Mouse (Mus musculus) gastrocnemius, adult 2 months (tissue): ENCODE measurements around the gene Sprr1b. TPM values are rescaled to one million over a fixed set of nuclear protein-coding genes. Genes with fewer than 3 reads are reported as not detected.
"Not testable (repeated sequence)": the region's sequence is repeated elsewhere in the genome, so short reads cannot be mapped to it uniquely, and the experiment has no call there.

ENCODE experiments used
- DNase-seq: peaks from one replicate; pipeline ENCODE4 v3.0.0; 2022
- H3K27ac ChIP-seq: fragments of 200-600 bp; 2 replicates; pipeline ENCODE4 v1.8.1; 2022; ENCODE audit warnings: mild to moderate bottlenecking
- H3K4me3 ChIP-seq: fragments of 200-600 bp; 2 replicates; pipeline ENCODE4 v1.8.1; 2022; ENCODE audit warnings: mild to moderate bottlenecking, moderate library complexity
- CTCF ChIP-seq: fragments of 200-600 bp; IDR thresholded peaks from 2 replicates; pipeline ENCODE4 v1.8.1; 2022; ENCODE audit warnings: antibody characterized with exemption, mild to moderate bottlenecking, moderate library complexity
- intact Hi-C: fragments of 180-260 bp; cut with DNase I; formaldehyde crosslinking; loops from one replicate; pipeline ENCODE4 v1.15.1; 2025
- long read RNA-seq, 2 experiments: library from polyadenylated mRNA; stranded (forward); transcript quantifications; one replicate each; pipeline ENCODE4 v2.0.0; 2021
- total RNA-seq, 2 experiments: library from RNA; stranded (reverse); gene quantifications; 2 replicates each; pipeline ENCODE4 v1.2.3; 2021

Gene Sprr1b
- total RNA-seq: not detected
- long read RNA-seq, experiment 1: 0 reads
- long read RNA-seq, experiment 2: 0 reads

GRCm38 (mm10) chr3:92438689-92439088, at the start of gene Sprr1b:
Sprr1b (minus strand) TSS chr3:92438789.
- Histone ChIP-seq H3K4me3 (no peak within 1 kb of the TSS), H3K27ac (no peak within 1 kb of the TSS)
- DNase-seq: no peak
- intact Hi-C loops: no loop called here
- TF ChIP-seq CTCF: no peak

DNA sequence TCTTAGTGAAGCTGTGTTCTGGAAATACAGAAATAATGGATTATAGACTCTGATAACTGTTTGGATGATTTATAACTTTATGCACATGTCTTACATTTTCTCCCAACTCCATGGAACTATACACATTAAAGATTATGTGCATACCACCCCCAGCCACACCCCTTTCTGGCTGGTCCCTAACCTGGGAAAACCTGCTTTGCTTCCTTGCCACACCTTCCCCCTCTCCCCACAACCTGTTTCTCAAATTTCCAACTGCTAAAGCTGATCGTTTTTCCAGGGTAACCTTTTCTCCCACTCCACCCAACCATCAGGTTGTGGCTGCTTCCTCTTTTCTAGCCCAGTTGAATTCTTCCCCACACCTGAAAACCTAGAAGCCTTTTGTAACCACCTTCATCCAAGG, 47.7 kb upstream of the Sprr1b start:
- Histone ChIP-seq H3K27ac (no peak overlapping the region), H3K4me3 (no peak overlapping the region)
- intact Hi-C loops: no loop called here
- DNase-seq: no peak
- TF ChIP-seq CTCF: no peak

- intact Hi-C loops: no loop called here
- Histone ChIP-seq H3K4me3 (no peak within 1 kb of the TSS), H3K27ac (no peak within 1 kb of the TSS)
- DNase-seq: no peak
- no peak for TF ChIP-seq CTCF
Measured at GRCm38 (mm10) chr3:92485863-92486262, 47.3 kb upstream of the Sprr1b start, which contains the start of gene Sprr1a. Sprr1a (minus strand) TSS chr3:92485895.

DNA sequence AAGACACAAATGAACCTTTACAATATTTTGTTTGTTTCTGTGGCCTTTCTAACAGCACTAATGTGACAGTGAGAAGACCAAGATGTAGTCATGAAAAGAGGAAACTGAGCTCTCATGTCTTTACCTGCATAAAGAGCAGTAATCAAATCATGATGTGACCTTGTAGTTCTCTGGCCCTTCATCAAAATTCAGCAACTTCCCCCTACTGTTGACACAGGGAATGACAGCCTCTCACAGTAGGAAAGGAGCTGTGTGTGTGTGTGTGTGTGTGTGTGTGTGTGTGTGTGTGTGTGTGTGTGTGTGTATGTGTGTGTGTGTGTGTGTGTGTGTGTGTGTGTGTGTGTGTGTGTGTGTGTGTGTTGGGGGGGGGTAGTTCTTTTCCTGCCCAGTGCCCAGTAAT, 42.7 kb upstream of the Sprr1b start:
- H3K4me3 ChIP-seq, DNase-seq, intact Hi-C loops, H3K27ac ChIP-seq: not testable (repeated sequence)

- intact Hi-C loops: no loop called here
- TF ChIP-seq CTCF: no peak
- DNase-seq: no peak
- Histone ChIP-seq H3K27ac (no peak overlapping the region), H3K4me3 (no peak overlapping the region)
Measured at GRCm38 (mm10) chr3:92470111-92470510, 31.5 kb upstream of the Sprr1b start.

- no peak for DNase-seq
- no peak for TF ChIP-seq CTCF
- Histone ChIP-seq H3K27ac (no peak overlapping the region), H3K4me3 (no peak overlapping the region)
- intact Hi-C loops: no loop called here
Measured at GRCm38 (mm10) chr3:92467424-92467823, 28.8 kb upstream of the Sprr1b start.

DNA sequence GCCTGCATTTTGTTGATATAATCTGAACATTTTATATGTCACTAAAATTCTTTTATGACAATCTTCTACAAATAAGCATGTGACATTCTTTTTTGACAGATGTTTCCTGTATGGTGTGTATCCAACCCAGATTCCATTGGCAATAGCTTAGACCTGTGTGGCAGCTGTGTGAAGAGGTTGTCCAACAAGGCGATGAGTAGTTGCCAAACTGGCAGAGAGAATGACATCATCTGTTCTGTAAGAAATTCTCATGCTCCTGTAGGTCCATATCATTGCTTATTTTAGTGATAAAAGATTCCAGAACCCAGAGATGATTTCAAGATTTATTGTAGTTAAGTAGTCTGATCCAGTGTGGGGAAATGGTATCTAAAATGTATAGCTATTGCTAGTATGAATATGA, 28.0 kb upstream of the Sprr1b start:
- intact Hi-C loops: no loop called here
- H3K27ac ChIP-seq: no peak overlapping the region
- TF ChIP-seq CTCF: no peak
- no peak for DNase-seq
- no peak overlapping the region for H3K4me3 ChIP-seq

DNA sequence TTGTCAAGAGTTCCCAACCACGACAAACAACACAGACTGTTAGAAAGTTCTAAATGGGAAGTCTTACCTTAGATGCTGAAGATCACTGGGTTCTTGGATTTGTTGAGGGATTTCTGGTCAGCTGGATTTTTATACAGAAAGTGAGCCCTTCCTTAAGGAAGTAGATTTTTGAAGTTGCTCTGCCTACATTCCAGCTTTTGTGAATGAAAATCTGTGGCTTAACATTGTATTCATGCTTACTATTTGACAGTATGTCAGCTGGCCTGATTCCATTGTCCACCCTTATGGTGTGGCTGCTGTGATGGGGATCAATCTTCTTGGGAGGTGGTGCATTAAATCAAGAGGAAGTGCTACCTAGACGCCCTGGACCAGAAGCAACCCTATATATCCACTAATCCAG, 20.0 kb upstream of the Sprr1b start, which contains the start of gene Sprr3:
Gene Sprr3 (minus strand): TSS at position 101 of the 400 bp plus-strand sequence.
- no peak for TF ChIP-seq CTCF
- intact Hi-C loops: no loop called here
- H3K27ac ChIP-seq: no peak within 1 kb of the TSS
- DNase-seq: no peak
- no peak within 1 kb of the TSS for H3K4me3 ChIP-seq

- intact Hi-C loops: no loop called here
Measured at GRCm38 (mm10) chr3:92455151-92455550, 16.6 kb upstream of the Sprr1b start.

DNA sequence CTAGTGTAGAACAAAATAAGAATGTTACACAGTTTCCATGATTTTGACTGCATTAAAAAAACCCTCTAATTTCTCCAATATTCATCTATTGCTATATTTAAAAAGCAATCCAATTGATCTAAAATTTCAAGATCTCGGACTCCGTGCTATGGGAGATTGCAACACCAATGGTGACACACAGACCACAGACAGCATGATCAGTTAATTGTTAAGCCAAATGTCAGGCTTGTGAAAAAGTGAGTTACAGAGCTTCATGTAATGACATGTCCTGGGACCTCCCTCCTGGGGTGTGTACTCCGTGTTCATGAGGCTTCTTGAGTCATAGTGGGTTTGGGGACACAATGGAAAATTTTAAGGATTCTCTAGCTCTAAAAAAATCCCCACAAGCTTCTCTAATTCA, 1.6 kb upstream of the Sprr1b start:
- intact Hi-C loops: no loop called here
- H3K4me3 ChIP-seq: no peak overlapping the region
- no peak for TF ChIP-seq CTCF
- no peak for DNase-seq
- H3K27ac ChIP-seq: no peak overlapping the region

More at GRCm38 (mm10) chr3:92455151-92455550, 16.6 kb upstream of the Sprr1b start:
- H3K27ac ChIP-seq: no peak overlapping the region
- TF ChIP-seq CTCF: no peak
- DNase-seq: no peak
- no peak overlapping the region for H3K4me3 ChIP-seq

GRCm38 (mm10) chr3:92432282-92432681, 6.3 kb downstream of the Sprr1b start, which contains the start of gene Sprr2k:
Sprr2k (plus strand) TSS chr3:92432582.
- H3K27ac ChIP-seq: no peak within 1 kb of the TSS
- intact Hi-C loops: no loop called here
- H3K4me3 ChIP-seq: no peak within 1 kb of the TSS
- no peak for TF ChIP-seq CTCF
- DNase-seq: no peak

GRCm38 (mm10) chr3:92429323-92429722, 9.3 kb downstream of the Sprr1b start, which contains the start of gene Gm9774:
Gm9774 (minus strand) TSS chr3:92429423.
- intact Hi-C loops: no loop called here
- no peak for DNase-seq
- no peak within 1 kb of the TSS for H3K4me3 ChIP-seq
- H3K27ac ChIP-seq: no peak within 1 kb of the TSS
- TF ChIP-seq CTCF: no peak

GRCm38 (mm10) chr3:92417782-92418181, 20.8 kb downstream of the Sprr1b start, which contains the start of gene Sprr2j-ps:
Sprr2j-ps (plus strand) TSS chr3:92418082.
- TF ChIP-seq CTCF: no peak
- H3K4me3 ChIP-seq: no peak within 1 kb of the TSS
- intact Hi-C loops: no loop called here
- DNase-seq: no peak
- H3K27ac ChIP-seq: no peak within 1 kb of the TSS

GRCm38 (mm10) chr3:92407691-92408090, 30.9 kb downstream of the Sprr1b start, which contains the start of gene Sprr2i:
Sprr2i (plus strand) TSS chr3:92407991.
- no peak within 1 kb of the TSS for H3K27ac ChIP-seq
- H3K4me3 ChIP-seq: no peak within 1 kb of the TSS
- no peak for TF ChIP-seq CTCF
- intact Hi-C loops: no loop called here
- DNase-seq: no peak
